Mouse (Mus musculus): Measurements from ENCODE around the gene Snu13.

GRCm38 (mm10) chr15:82004257-82004656, 43.1 kb downstream of the Snu13 start:
- TF ChIP-seq CTCF (IDR thresholded peaks at IDR 0.05; ENCODE audit: low read depth) (no peak), EP300 (IDR thresholded peaks at IDR 0.05; ENCODE audit: low read depth) (no peak)
